ENCODE assay signal across 1 mouse cellular context in the genomic region with DNA sequence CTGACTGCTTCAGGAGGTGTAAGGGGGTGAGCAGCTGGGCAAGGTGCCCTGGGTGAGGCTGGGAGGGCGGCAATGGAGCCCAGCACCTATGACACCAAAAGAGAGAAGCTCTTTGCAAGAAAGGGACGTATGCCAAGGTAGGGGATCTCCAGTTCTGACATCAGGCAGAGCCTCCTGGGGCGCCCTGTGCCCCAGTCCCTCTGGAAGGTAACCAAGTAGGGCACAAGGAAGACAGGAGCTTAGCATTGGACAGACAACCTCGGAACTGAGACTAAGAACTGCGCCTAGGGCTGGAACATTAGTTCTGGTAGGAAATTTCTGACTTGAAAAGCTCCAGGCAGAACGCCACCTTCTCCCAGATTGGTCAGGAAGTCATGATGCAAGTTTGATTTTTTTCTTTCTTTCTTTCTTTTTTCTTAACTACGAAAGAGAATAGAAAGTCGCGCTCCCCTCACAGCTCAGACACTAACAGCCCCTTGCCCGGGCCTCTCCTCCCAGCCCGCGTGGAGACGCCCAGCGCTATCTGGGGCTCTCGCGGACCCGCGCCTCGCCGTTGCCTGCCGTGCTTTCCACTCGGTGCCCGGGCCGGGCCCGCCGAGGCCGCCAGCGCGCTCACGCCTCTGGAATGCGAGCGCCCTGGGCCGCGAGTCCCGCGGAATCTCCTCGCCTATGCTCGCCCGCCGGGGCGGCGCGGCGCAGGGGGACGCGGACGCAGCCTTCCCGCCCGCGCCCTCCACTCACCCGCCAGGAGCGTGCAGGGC.
TF ChIP-seq lines count a peak whose summit lies in the region.

No protein-coding gene starts in this region.

TF ChIP-seq in MEL, 35 proteins besides CTCF, POLR2A, EP300 and RAD21 (continued from another document):
- TF ChIP-seq TCF12 (IDR thresholded peaks at IDR 0.05; ENCODE audit: low read depth, low read length) (no peak), CHD1 (IDR thresholded peaks at IDR 0.05; ENCODE audit: low read depth, low read length) (no peak), NELFE (IDR thresholded peaks at IDR 0.05; ENCODE audit: low read depth, low read length) (no peak), TAL1 (IDR thresholded peaks at IDR 0.05; ENCODE audit: low read length) (no peak), ZKSCAN1 (IDR thresholded peaks at IDR 0.05; ENCODE audit: low read depth, low read length) (no peak), ZMIZ1 (IDR thresholded peaks at IDR 0.05; ENCODE audit: low read depth, low read length) (no peak), USF2 (IDR thresholded peaks at IDR 0.05; ENCODE audit: borderline replicate concordance in 1 of 2, insufficient read depth in 1 of 2, low read depth in 1 of 2, low read length in 2 of 2) (no peak), CHD2 (IDR thresholded peaks at IDR 0.05; ENCODE audit: low read length) (no peak), HCFC1 (IDR thresholded peaks at IDR 0.05; ENCODE audit: low read depth, low read length) (no peak), UBTF (IDR thresholded peaks at IDR 0.05; ENCODE audit: borderline replicate concordance, insufficient read depth, low read depth, low read length) (no peak), POLR2AphosphoS5 (IDR thresholded peaks at IDR 0.05; ENCODE audit: borderline replicate concordance, low read depth, low read length) (no peak), ZNF384 (IDR thresholded peaks at IDR 0.05; ENCODE audit: low read depth, low read length) (no peak), ELF1 (IDR thresholded peaks at IDR 0.05; ENCODE audit: low read depth, low read length) (no peak), TBP (IDR thresholded peaks at IDR 0.05; ENCODE audit: low read depth, low read length) (no peak), MAZ (IDR thresholded peaks at IDR 0.05; ENCODE audit: low read depth, low read length) (no peak)
